ENCODE assay signal across 9 mouse cellular contexts in the genomic region with DNA sequence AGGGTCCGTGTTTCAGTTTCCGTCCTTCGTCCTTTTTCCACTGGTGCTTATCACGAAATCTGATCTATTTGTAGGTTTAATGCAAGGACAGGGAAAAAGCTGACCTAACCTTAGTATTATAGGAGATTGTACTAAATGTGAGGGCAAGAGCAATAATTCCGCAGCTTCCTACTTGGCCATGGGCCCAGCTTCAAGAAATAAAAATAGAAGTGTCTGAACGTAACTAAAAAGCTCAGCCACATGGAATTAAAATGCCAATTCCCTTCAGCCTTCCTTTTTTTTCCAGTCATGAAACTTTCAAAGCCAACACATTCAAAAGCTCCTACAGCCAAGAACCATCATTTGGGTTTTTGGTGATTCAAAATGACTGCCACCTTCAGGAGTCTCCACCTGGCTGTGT.
DNase-seq lines count a peak whose midpoint lies in the region; ATAC-seq and TF ChIP-seq lines count a peak whose summit lies in the region.
"Had no signal": no experiment of that assay in that cellular context is flagged by ENCODE, and none has a peak within 500 bp of the region (broad histone marks: within the 10 kb centered on the region; RNA-seq: fewer than 3 reads in every experiment).

No protein-coding gene starts in this region.

- no peak for ATAC-seq in hindbrain, postnatal 0 days
- ATAC-seq in forebrain, embryonic 13.5 days = no peak

- TF ChIP-seq POLR2A in kidney, adult 2 months (IDR thresholded peaks at IDR 0.05; ENCODE audit: low read depth, low read length) = no peak

- no peaks in the 10 kb centered on the region for H3K27me3 ChIP-seq in hindbrain, postnatal 0 days (ENCODE audit: insufficient read depth, low read length)
- H3K27me3 ChIP-seq in hindbrain, embryonic 10.5 days (ENCODE audit: insufficient read depth, poor library complexity, severe bottlenecking) = no peaks in the 10 kb centered on the region
- H3K27me3 ChIP-seq in kidney, adult 2 months (replicated peaks; ENCODE audit: control insufficient read depth, insufficient read depth, low read length) = no peaks in the 10 kb centered on the region
- no peaks in the 10 kb centered on the region for H3K27me3 ChIP-seq in forebrain, embryonic 13.5 days
- H3K27me3 ChIP-seq: stomach, embryonic 15.5 days had no signal

- H3K4me3 ChIP-seq in hindbrain, postnatal 0 days (ENCODE audit: low read length) = no peak overlapping the region
- no peak overlapping the region for H3K4me3 ChIP-seq in hindbrain, embryonic 10.5 days
- no peak overlapping the region for H3K4me3 ChIP-seq in kidney, adult 2 months (ENCODE audit: insufficient read depth, low read depth, low read length)
- no peak overlapping the region for H3K4me3 ChIP-seq in forebrain, embryonic 13.5 days
- H3K4me3 ChIP-seq: stomach, embryonic 15.5 days had no signal

- H3K4me1 ChIP-seq in hindbrain, postnatal 0 days (ENCODE audit: insufficient read depth, low read length) = no peaks in the 10 kb centered on the region
- H3K4me1 ChIP-seq in hindbrain, embryonic 10.5 days (replicated peaks) = no peaks in the 10 kb centered on the region
- peaks cover 6% of the 10 kb centered on the region; the same call in 1 of the 2 replicates for H3K4me1 ChIP-seq in kidney, adult 2 months (ENCODE audit: control insufficient read depth, insufficient read depth, low read length)
- peaks cover 6% of the 10 kb centered on the region; the same call in 1 of the 2 replicates for H3K4me1 ChIP-seq in forebrain, embryonic 13.5 days
- H3K4me1 ChIP-seq: stomach, embryonic 15.5 days had no signal

- no peak overlapping the region for H3K9ac ChIP-seq in hindbrain, postnatal 0 days (replicated peaks; ENCODE audit: low read length)
- H3K9ac ChIP-seq in forebrain, embryonic 13.5 days = no peak overlapping the region
- H3K9ac ChIP-seq: stomach, embryonic 15.5 days had no signal

- no peaks in the 10 kb centered on the region for H3K36me3 ChIP-seq in hindbrain, postnatal 0 days (ENCODE audit: insufficient read depth, low read length)
- H3K36me3 ChIP-seq in hindbrain, embryonic 10.5 days = no peaks in the 10 kb centered on the region
- no peaks in the 10 kb centered on the region for H3K36me3 ChIP-seq in kidney, adult 2 months (ENCODE audit: control insufficient read depth, insufficient read depth, low read length)
- H3K36me3 ChIP-seq in forebrain, embryonic 13.5 days (ENCODE audit: poor library complexity, severe bottlenecking) = no peaks in the 10 kb centered on the region
- H3K36me3 ChIP-seq: stomach, embryonic 15.5 days had no signal

- no peak for TF ChIP-seq CTCF in hindbrain, postnatal 0 days (IDR thresholded peaks at IDR 0.05; ENCODE audit: low read depth)
- TF ChIP-seq CTCF in kidney, adult 2 months (conservative IDR thresholded peaks at IDR 0.05; ENCODE audit: insufficient read depth, insufficient read length, low read depth, low read length) = no peak

- peak; percentile 30 for DNase-seq in hindbrain, postnatal 0 days (ENCODE audit: low spot score)
- DNase-seq in hindbrain, embryonic 10.5 days (ENCODE audit: low spot score) = no peak
- peak; percentile 52 to 78 for DNase-seq in cerebellum, postnatal 14 days
- DNase-seq in kidney, adult 2 months = peak; percentile 71
- peak; percentile 11 for DNase-seq in lung, postnatal 10 days
- DNase-seq in ovary, postnatal 10 days (ENCODE audit: low spot score) = no peak
- DNase-seq in urinary bladder, postnatal 10 days (ENCODE audit: low spot score) = no peak

- WGBS in hindbrain, postnatal 0 days = 57% methylated on average over 6 of the region's 6 CpGs
- WGBS in hindbrain, embryonic 10.5 days = 83% methylated on average over 6 of the region's 6 CpGs
- 44% methylated on average over 6 of the region's 6 CpGs for WGBS in kidney, adult 2 months
- WGBS in forebrain, embryonic 13.5 days = 75% methylated on average over 6 of the region's 6 CpGs

- 0 out of 2 replicates have a peak overlapping the region, but pooled peaks have one; percentile 32 for H3K27ac ChIP-seq in hindbrain, postnatal 0 days
- no peak overlapping the region for H3K27ac ChIP-seq in hindbrain, embryonic 10.5 days
- H3K27ac ChIP-seq in kidney, adult 2 months (ENCODE audit: insufficient read depth, low read depth, low read length) = peak overlapping the region; percentile 90
- H3K27ac ChIP-seq in forebrain, embryonic 13.5 days = no peak overlapping the region
- H3K27ac ChIP-seq: stomach, embryonic 15.5 days had no signal

- no peak overlapping the region for H3K4me2 ChIP-seq in hindbrain, postnatal 0 days (ENCODE audit: low read depth, low read length)
- no peak overlapping the region for H3K4me2 ChIP-seq in forebrain, embryonic 13.5 days
- H3K4me2 ChIP-seq: stomach, embryonic 15.5 days had no signal

- no peaks in the 10 kb centered on the region for H3K9me3 ChIP-seq in hindbrain, postnatal 0 days (ENCODE audit: low read length)
- no peaks in the 10 kb centered on the region for H3K9me3 ChIP-seq in hindbrain, embryonic 10.5 days
- no peaks in the 10 kb centered on the region for H3K9me3 ChIP-seq in forebrain, embryonic 13.5 days (replicated peaks)
- H3K9me3 ChIP-seq: stomach, embryonic 15.5 days had no signal

Comparison
In these comparisons a context has a peak if more than half of its experiments do, and no peak if none do; other contexts are left out.
1. DNase-seq: peak in hindbrain, postnatal 0 days (single experiment), cerebellum, postnatal 14 days (2 of 2), kidney, adult 2 months (single experiment) and lung, postnatal 10 days (single experiment); none in hindbrain, embryonic 10.5 days (single experiment), ovary, postnatal 10 days (single experiment) and urinary bladder, postnatal 10 days (single experiment).
2. H3K27ac ChIP-seq: peak in hindbrain, postnatal 0 days (single experiment) and kidney, adult 2 months (single experiment); none in hindbrain, embryonic 10.5 days (single experiment) and forebrain, embryonic 13.5 days (single experiment).